Mouse (Mus musculus) kidney, adult 2 months (tissue): ENCODE measurements around the gene Spred3. TPM values are rescaled to one million over a fixed set of nuclear protein-coding genes. Genes with fewer than 3 reads are reported as not detected.
A peak's percentile ranks its signal among the peaks of the same experiment; 100 is the strongest.
"Not testable (repeated sequence)": the region's sequence is repeated elsewhere in the genome, so short reads cannot be mapped to it uniquely, and the experiment has no call there.

Experiments used
- DNase-seq: peaks from one replicate; pipeline ENCODE4 v3.0.0; 2021
- H3K27ac ChIP-seq: fragments of 200-500 bp; 2 replicates; pipeline ENCODE4 v1.5.1; 2012; ENCODE audit warnings: low read depth, low read length, control low read depth, inconsistent platforms; ENCODE audit not compliant: insufficient read depth
- H3K27me3 ChIP-seq: fragments of 200-500 bp; replicated peaks from 2 replicates; pipeline ENCODE4 v1.6.1; 2012; ENCODE audit warnings: mild to moderate bottlenecking, moderate library complexity, low read length, inconsistent platforms; ENCODE audit not compliant: control insufficient read depth, insufficient read depth
- H3K36me3 ChIP-seq: fragments of 200-500 bp; 2 replicates; pipeline ENCODE4 v1.6.1; 2012; ENCODE audit warnings: mild to moderate bottlenecking, moderate library complexity, low read length, inconsistent platforms; ENCODE audit not compliant: control insufficient read depth, insufficient read depth
- H3K4me1 ChIP-seq: fragments of 200-500 bp; 2 replicates; pipeline ENCODE4 v1.6.1; 2011; ENCODE audit warnings: low read length; ENCODE audit not compliant: control insufficient read depth, insufficient read depth
- H3K4me3 ChIP-seq: fragments of 200-500 bp; 2 replicates; pipeline ENCODE4 v1.5.1; 2011; ENCODE audit warnings: mild to moderate bottlenecking, low read depth, low read length, control low read depth; ENCODE audit not compliant: insufficient read depth
- CTCF ChIP-seq: fragments of 200-500 bp; conservative IDR thresholded peaks from 2 replicates; pipeline ENCODE4 v1.5.1; 2011; ENCODE audit warnings: low read depth, mild to moderate bottlenecking, control low read depth, low read length, moderate library complexity, mixed read lengths; ENCODE audit not compliant: insufficient read depth, insufficient read length
- POLR2A ChIP-seq: fragments of 200-500 bp; IDR thresholded peaks from one replicate; pipeline ENCODE4 v1.6.1; 2011; ENCODE audit warnings: low read depth, low read length, control low read depth
- WGBS: fragments of 180-500 bp; shearing (Covaris S2); methylation state at CpG from one replicate; pipeline ENCODE4 v1.1.7; 2018; 5-methylcytosine and 5-hydroxymethylcytosine counted together
- polyA plus RNA-seq: library from polyadenylated mRNA; depleted of rRNA; stranded (reverse); fragments of >200 nt; gene quantifications from 2 replicates; pipeline ENCODE4 v1.2.3, GENCODE M21; 2012

Gene Spred3
- polyA plus RNA-seq, 1 experiment, result 1.8 TPM

DNA sequence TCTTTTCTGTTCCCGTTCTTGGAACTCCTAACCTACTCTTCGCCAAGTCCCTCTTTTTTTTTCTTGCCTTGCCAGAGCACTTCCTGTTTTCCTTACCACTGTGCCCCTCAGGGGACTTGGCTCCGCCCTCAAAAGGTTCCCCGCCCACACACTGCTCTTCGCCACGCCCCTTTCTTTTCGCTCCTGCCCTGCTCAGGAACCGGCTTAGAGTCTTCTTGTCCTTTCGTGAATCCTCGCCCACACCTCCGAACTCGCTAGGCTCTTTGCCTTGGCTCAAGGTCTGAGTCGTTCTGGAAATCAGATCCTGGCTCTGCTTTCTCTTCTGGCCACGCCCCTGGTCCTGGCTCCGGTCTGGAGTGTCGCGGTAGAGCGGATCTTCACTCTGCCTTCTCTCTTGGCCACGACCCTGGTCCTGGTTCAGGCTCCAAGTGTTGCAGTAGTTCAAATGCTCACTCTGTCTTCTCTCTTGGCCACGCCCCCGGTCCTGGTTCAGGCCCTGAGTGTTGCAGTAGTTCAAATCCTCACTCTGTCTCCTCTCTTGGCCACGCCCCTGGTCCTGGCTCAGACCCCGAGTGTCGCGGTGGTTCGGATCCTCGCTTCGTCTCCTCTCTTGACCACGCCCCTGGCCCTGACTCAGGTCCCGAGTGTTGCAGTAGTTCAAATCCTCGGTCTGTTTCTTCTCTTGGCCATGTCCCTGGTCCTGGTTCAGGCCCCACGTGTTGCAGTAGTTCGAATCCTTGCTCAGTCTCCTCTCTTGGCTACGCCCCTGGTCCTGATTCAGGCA is 41.4 kb upstream of the Spred3 start:
- Histone ChIP-seq H3K4me1 (no peaks in the 10 kb centered on the region), H3K36me3 (no peaks in the 10 kb centered on the region), H3K27me3 (no peaks in the 10 kb centered on the region), H3K27ac (peak overlapping the region; percentile 42), H3K4me3 (peak overlapping the region; percentile 48)
- peak; percentile 91 for DNase-seq
- WGBS, result 5% methylated on average over 34 of the region's 34 CpGs
- TF ChIP-seq POLR2A (no peak), CTCF (no peak)

DNA sequence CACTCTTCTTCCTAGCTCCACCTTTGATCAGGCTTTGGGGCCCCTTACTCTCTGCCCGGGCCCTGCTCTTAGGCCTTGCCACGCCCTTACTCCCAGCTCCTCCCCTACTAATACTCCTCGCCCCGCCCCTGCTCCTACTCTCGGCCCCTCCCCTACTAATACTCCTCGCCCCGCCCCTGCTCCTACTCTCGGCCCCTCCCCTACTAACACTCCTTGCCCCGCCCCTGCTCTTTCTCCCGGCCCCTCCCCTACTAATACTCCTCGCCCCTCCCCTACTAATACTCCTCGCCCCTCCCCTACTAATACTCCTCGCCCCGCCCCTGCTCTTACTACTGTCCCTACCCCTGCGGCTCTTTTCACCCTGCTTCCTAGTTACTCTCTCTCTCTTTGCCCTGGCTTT is 40.8 kb upstream of the Spred3 start:
- 26% methylated on average over 13 of the region's 15 CpGs for WGBS

DNA sequence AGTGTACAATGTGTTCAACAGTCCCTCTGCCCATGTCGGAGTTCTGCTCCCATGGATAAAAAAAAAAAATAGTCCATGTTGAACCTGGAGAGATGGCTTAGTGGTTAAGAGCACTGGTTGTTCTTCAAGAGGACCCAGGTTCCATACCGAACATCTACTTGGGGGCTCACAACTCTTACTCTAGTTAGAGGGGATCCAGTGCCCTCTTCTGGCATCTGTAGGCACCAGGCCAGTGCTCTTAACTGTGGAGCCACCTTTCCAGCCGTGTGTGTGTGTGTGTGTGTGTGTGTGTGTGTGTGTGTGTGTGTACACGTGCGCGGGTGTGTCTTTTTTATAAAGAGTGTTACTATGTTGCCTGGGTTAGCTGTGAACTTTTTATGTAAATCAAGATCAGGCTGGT is 32.4 kb upstream of the Spred3 start:
- Histone ChIP-seq H3K27ac (no peak overlapping the region), H3K36me3 (no peaks in the 10 kb centered on the region), H3K27me3 (no peaks in the 10 kb centered on the region), H3K4me3 (no peak overlapping the region), H3K4me1 (no peaks in the 10 kb centered on the region)
- whole genome bisulfite sequencing, result 81% methylated on average over 6 of the region's 6 CpGs
- TF ChIP-seq CTCF (no peak), POLR2A (no peak)
- DNase-seq, result no peak

More for the DNA sequence above, 40.8 kb upstream of the Spred3 start:
- H3K36me3 ChIP-seq, DNase-seq, H3K4me1 ChIP-seq, H3K27me3 ChIP-seq: not testable (repeated sequence)
- Histone ChIP-seq H3K27ac (peak overlapping the region; percentile 42), H3K4me3 (peak overlapping the region; percentile 48)

DNA sequence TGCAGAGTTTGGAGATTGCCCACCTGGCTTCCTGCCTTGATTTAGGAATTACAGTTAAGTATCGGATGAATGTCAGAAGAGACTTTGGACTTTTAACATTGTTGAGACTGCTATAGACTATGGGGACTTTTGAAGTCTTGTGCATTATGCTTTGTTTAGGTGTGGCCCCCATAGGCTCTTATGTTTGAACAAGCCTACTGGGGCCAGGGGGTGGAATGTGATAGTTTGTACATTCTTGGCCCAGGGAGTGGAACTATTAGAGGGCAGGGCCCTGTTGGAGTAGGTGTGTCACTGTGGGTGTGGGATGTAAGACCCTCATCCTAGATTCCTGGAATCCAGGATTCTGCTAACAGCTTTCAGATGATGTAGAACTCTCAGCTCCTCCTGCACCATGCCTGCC is 24.0 kb upstream of the Spred3 start:
- not testable (repeated sequence) for H3K4me1 ChIP-seq, H3K27me3 ChIP-seq, H3K27ac ChIP-seq, DNase-seq, H3K4me3 ChIP-seq, H3K36me3 ChIP-seq
- WGBS, result 90% methylated on average over 1 of the region's 1 CpGs

DNA sequence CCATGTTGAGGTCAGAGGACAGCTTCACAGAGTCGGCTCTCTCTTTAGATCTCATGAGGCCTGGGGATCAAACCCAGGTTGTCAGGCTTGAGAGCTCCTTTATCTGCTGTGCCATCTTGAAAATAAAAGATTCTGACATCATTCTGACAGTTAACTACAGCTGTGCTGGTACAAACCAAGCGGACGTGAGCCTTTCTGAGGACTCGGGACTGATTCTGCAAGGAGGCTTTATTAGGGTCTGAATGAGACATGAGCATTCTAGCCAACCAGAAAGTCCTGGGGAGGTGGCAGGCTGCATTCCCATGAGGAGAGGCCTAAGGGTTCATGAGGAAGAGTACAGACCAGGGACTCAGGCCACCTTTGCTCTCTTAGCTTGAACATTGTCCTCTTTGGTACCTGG is 11.1 kb upstream of the Spred3 start:
- not testable (repeated sequence) for DNase-seq, H3K36me3 ChIP-seq
- 90% methylated on average over 4 of the region's 4 CpGs for WGBS

GRCm38 (mm10) chr7:29180854-29181236 is 10.6 kb upstream of the Spred3 start:
- Histone ChIP-seq H3K27me3 (no peaks in the 10 kb centered on the region), H3K27ac (no peak overlapping the region), H3K36me3 (0 out of 2 replicates have a peak, but pooled peaks cover 2% of the 10 kb centered on the region), H3K4me3 (peak overlapping the region; percentile 25), H3K4me1 (peaks cover 10% of the 10 kb centered on the region)
- WGBS, result 42% methylated on average over 5 of the region's 5 CpGs
- TF ChIP-seq CTCF, result no peak
- no peak for TF ChIP-seq POLR2A
- DNase-seq, result no peak

More for the DNA sequence above, 11.1 kb upstream of the Spred3 start:
- H3K4me1 ChIP-seq, result peaks cover 10% of the 10 kb centered on the region
- H3K4me3 ChIP-seq, H3K27ac ChIP-seq, H3K27me3 ChIP-seq: not testable (repeated sequence)

DNA sequence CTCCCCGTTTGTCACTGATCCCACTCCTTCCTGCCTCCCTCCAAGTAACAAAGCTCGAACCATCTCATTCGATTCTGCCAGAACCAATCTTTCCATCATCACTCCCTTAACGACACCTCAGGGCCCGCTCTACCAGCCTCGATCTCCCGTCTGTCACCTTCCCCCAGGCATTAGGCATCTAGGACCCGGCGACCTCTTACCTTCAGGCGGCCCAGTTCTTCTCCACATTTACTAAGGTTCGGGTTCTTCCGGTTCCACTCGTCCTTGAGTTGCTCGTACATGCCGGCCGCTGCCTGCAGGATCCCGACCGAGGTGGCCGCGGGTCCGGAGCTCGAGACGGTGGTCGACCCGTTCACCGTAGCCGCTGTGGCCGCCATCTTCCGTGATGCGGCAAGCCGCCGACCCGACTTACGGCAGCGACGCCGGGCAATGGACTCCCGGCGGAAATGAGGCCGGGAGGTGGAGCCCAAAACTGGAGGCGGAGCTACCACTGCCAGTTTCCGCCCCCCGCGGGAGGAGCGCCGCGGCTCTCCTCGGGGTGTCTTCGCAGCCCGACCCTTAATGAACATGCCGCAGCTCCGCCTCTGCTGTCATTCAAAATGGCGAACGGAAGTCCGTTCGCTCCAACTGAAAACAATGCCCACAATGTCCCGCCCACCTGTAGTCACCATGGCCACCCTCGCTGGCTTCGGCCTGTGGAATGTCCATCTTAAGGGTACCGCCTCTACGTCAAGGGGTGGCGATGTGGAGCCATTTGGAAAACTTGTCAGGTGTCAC is 10.1 kb upstream of the Spred3 start, which contains the start of gene Psmd8:
Gene Psmd8 (minus strand): TSS at position 625 of the 777 bp plus-strand sequence.
- WGBS, result under 1% methylated on average over 62 of the region's 62 CpGs
- Histone ChIP-seq H3K27ac (peak within 1 kb of the TSS; percentile 77), H3K4me1 (peaks cover 10% of the 10 kb centered on the region), H3K36me3 (0 out of 2 replicates have a peak, but pooled peaks cover 2% of the 10 kb centered on the region), H3K4me3 (peak within 1 kb of the TSS; percentile 94), H3K27me3 (no peaks in the 10 kb centered on the region)
- peak; percentile 99 for DNase-seq
- TF ChIP-seq CTCF (peak; percentile 61), POLR2A (peak; percentile 86)
